Mouse (Mus musculus) cerebellum, adult 9-11 months (tissue): Measurements from ENCODE around the gene Gm21987.

ENCODE experiments used
- DNase-seq: peaks from one replicate; pipeline ENCODE4 v3.0.0; 2022

Gene Gm21987

DNA sequence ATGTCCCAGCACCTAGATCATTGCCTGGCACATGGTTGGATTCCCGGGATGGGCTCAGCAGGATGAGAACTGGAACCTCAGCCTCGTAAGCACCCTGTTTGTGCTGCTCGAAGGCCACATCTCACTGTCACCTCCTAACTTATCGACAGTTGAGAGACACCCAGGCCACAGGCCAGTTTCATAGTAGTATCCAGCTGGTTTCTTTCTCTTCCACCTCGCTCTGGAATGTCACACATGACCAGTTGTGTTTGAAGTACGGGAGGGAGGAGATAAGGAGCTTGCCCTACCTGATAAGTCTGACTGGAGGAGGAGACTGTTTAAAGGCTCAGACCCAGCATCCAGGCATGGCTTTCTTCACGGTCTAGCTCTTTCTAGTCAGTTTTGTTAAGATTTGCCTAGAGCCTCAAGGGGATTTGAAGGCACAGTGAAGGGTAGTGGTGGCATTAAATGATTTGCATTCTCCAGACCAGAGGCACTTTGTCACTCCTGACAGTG lies 3.6 kb downstream of the Gm21987 start:
- no peak for DNase-seq

DNA sequence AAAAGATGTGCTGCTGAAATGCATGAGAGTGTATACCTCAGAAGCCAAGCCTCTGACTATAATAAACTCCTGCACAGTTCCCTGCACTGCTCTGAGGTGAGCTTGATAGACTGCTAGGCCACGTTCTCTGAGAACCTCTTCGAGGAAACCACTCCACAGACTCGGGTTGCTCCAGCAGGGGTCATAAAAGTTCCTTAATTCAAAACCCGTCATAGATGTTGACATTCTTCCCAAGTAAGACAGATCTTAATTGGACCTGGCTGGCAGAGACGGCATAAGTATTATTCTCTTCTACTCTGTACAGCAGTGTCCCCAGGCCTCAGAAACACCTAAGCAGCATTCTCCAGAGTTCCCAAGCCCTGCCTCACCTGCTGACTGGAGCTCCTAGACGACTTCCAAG lies 4.1 kb downstream of the Gm21987 start:
- no peak for DNase-seq

DNA sequence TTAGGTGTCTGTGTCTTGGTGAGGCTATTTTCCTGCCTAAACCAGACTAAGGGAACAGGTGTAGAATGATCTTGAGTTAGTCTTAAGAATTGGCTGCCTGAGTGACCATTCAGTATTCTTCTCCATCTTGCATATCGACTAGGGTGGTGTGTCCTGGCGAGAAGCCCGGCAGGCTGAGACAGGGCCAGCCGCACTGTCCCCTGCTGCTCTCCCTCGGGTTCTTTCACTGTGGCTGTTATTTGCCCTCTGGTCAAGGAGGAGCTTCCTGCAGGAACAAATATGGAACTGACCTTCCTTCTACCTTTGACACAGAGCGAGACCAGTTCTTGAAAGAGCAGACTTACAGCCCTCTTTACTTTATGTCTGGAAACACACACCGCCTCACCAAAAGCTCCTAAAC lies 5.2 kb downstream of the Gm21987 start:
- DNase-seq, result no peak

DNA sequence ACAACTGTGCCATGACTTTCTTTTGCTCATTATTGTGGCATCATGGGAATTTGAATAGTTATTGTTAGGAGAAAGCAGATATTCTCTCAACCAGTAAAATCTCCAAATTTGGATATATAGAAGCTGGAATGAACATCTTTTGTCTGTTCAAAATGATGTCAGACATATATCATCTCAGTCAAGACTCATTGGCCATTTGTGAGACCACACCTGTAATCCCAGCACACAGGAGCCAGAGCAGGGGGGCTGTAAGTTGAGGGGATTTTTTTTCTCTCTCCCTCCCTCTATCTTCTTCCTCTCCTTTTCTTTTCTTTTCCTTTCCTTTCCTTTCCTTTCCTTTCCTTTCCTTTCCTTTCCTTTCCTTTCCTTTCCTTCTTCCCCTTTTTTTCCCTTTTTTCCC lies 6.0 kb downstream of the Gm21987 start:
- no peak for DNase-seq

DNA sequence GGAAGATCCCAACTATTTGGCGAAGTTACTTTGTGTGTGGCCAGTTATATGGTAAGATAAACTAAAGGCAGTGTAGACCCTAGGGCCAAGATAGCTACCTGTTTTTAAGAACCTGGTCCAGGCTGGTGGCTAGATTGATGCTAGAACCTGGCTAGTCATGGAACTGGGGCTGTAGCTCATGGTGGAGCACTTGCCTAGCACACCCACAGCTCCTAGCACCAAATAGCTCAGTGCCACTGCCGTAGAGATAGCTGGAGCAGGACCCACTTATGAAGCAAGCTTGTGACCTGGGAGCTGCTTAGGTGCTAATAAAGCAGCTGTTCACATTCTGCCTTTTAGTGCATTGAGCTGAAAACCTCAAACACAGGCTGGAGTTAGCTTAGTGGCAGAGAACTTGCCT lies 6.8 kb downstream of the Gm21987 start:
- DNase-seq, result no peak

DNA sequence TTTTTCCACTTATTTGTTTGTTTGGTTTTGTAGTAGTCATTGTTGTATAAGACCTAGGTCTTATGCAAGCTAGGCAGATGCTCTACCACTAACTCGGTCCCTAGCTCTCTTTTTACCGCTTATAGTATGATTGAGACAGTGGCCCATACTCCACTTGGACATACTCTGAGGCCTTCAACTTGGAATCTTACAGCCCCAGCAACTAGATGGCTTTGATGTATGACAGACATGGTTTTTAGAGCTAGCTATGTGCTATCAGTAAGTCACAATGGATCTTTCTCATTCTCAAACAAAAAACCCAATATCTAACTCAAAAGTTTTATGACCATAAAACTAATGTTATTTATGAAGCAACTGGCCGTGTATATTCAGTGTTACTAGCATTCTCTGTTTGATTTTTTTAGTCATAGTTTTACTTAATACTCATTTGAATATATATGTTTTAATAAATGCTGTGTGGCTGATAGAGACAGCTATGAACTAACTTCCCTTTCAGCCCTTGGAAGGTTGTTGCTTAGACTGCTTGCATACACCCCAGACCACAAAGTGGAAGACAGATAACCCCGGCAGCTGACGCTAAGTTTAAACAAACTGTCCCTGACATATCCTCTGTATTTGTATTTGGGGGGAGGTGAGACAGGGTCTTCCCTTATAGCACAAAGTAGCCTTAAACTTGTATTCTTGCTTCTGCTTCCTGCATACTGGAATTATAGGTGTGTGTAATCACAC lies 7.5 kb downstream of the Gm21987 start:
- no peak for DNase-seq

DNA sequence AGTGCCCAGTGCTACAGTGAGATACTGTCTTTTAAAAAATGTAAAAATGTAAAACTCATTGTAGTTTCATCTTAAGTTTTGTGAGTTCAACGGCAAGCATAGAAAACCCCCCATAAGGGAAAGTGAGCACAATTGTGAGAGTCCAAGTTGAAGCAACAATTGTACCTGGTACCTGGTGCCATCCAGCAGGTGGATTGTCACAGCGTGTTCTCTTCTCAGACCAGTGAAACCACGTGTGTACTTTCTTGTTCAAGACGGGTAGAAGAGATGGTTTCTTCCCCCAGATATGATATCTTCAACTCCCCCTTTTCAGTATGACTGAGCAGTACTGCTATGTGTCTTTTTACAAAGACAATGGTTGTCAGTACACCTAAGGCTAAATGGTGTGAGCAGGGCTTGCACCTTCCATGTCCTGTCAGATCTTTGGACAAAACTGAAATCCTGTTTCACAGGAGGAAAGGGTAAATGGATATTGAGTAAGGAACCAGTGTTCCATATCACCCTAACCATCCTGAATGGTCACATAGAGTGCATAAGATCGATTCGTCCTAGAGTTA lies 11.5 kb downstream of the Gm21987 start:
- DNase-seq, result no peak

DNA sequence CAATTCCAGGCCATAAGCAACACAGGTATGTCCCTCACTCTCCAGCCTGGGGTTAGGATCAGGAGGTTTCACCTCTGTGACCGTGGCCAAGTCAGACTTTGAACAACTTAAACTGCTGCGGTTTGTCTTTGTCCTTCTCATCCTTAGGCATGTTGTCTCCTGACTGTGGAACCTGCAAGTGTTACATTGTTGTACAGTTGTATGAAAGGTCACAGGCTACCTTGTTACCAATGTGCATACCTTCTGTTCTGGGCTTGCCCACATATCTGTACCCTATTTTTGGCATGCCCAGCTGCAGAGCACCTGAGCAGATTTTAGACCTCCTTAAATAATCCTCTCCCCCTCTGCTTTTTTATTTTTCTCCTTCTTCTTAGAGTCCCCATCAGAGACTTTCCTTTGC lies 12.4 kb downstream of the Gm21987 start:
- no peak for DNase-seq

DNA sequence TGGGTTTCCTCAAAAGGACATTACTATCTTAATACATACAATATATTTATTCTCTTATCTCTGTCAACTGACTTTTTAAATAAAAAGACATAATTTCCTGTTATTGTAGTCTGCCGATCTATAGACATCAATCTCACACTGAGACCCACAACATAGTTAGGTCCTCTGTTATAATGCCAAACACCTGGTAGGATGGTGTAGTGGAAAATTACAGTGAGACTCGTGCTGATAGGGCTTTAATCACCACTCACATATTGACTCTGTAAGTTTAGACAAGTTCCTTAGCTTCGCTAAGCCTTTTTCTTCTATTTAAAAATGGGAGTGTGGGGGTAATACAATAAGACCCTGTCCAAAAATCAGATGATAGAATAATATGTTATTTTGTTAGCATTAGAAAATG lies 13.0 kb downstream of the Gm21987 start:
- DNase-seq, result no peak

DNA sequence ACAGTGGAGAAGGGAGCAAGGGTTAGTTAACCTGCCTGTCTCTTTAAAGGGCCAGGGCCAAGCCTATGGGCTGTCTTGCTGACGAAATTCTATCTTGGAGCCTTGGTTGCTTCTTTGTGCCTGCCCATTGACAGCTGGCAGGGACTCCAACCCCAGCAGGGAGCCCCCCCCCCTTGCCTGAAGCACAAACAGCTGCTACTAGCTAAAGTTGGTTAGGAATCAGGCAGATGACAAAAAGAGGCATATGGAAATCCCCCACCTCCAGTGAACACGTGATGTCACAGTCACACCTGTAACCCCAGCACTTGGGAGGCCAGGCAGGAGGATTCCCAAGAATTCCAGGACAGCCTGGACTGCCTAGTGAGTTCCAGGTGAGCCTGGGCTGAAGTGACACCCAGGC lies 13.5 kb downstream of the Gm21987 start:
- no peak for DNase-seq

DNA sequence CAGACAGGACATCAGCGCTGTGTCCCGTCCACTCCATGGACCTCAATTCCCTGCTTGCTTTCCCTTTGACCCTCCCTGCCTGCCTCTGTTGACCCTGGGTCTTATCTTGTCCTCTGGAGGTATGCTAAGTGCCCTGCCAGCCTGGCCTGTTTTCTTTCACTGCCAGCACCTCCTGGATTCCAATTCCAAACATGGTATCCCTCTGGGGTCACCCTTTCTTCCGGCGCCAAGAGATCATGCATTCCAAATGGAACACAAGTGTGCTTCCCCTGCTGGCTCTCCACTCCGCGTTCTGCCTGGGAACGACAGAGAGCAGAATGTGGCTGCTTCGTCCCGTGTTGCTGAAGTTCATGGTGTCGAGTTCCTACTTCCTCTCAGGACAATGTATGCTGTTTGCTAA lies 15.1 kb downstream of the Gm21987 start, which contains the start of gene Popdc2:
Popdc2 (plus strand) TSS at position 277 of the 400 bp plus-strand sequence.
- no peak for DNase-seq

DNA sequence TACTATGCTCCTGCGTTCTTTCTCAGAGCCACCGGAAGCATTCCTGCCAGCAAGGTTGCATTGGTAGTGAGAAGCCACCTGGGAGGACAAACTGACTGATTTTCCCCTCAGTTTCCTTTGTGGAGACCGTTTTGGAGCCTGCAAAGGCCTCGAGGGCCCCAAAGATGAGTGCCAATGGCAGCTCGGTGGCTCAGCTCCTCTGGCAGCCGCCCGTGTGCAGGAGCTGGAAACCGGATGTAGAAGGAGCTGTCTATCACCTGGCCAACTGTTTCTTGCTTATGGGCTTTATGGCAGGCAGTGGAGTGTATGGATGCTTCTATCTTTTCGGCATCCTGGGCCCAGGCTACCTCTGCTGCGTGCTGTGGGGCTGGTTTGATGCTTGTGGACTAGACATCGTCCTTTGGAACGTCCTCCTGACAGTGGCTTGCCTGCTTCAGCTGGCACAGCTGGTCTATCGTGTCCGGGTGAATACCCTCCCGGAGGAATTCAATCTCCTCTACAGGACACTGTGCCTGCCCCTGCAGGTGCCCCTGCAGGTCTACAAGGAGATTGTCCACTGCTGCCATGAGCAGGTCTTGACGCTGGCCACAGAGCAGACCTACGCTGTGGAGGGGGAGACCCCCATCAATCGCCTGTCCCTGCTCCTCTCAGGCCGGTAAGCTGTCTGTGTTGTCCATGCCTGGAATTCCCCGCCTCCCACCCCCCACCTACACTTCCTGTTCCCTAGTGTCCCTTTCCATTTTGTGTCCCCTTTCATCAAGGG lies 15.8 kb downstream of the Gm21987 start:
- DNase-seq, result no peak

DNA sequence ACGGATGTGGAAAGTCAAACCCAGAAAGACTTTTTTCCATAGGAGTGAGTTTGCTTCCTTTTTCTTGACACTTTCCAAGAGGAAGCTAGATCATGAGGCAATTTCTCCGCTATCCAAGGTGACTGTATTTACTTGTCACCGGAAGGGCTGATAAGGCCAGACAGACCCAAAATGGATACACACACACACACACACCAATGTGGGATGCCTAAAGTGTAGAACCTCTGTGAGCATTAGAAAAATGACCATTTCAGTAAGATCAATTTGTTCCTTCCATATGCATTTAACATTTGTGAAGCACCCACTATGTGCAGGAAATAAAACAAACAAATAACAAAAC lies 16.4 kb downstream of the Gm21987 start:
- no peak for DNase-seq

DNA sequence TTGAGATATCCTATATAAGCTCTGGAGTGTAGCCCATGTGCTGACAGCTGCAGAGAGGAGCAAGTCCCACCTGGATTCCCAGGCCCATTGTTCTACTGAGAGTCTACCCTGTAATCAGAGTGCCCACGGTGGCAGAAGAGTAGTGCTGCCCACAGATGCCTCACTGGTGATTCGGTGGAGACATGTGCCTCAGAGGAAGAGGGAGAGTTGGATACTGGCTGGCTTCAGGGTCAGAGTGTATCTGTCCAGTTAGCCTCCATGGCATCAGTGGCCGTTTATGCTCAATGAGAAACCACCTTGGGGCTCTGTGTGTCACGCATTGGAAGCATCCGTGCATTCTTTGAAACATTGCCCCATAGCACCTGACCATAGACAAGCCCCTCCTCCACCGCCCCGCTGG lies 16.8 kb downstream of the Gm21987 start:
- DNase-seq, result no peak

DNA sequence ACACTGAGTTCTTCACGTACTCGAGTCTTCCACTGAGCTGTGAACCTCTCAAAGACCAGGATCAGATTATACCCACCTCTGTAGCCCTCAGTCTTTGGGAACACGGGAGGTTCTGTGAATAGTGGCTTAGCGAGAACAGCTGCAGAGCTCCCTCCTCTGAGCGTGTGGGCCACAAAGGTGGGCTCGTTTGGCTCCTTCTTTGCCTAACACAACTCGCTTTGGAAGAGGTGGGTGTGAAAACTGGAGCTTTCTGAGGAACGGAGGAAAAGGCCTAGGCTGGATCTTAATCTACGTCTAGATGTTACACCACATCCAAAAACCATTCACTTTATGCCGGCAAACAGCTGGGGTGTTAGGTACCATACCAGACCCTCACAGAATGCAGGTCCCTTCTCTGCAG lies 18.6 kb downstream of the Gm21987 start:
- DNase-seq, result no peak

DNA sequence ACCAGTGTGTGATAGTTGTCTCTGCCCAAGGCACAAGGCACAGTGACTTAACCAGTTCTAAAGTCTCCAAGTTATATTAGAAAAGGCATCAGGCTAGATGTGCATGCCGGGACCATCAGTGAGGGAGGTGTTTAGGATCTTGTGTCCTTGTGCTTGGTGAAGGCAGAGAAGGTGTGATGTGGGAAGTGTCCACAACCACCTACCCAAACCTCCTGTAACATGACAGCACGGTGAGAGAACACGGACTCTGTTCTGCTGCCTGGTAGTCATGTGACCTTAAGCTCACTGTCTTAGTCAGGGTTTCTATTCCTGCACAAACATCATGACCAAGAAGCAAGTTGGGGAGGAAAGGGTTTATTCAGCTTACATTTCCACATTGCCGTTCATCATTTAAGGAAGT lies 19.4 kb downstream of the Gm21987 start:
- no peak for DNase-seq

DNA sequence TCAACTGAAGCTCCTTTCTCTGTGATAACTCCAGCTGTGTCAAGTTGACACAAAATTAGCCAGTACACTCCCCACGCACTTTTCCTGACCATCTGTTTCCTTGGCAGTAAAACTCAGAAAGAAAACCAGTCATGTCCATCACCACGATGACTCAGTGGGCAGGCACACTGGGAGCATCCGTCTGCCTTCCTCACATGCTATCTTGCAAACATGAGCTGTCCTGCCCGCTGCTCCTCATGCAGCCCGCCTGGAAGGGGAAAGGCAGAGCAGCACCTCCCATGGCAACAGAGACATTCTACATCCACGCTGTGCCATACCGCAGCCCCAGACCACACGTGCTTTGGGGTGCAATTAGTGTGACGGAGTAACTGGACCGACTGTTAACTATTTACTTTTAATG lies 21.5 kb downstream of the Gm21987 start:
- DNase-seq, result peak; percentile 47

DNA sequence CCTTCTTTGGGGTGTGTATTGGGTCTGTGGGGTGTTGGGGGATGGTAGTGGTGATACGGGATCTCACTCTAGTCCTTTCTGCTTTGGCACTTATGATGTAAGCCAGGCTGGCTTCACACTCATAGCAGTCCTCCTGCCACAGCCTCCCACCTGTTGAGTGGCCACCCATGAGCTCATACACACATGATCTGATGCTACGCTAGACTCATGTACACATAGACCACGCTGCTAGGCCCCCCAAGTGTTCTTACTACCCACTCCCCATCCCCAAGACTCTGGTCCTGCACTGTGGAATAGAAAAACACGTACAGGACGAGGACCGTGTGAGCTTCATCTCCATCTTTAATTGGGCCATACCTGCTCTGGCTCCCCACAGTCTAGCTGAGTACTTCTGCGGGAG lies 22.2 kb downstream of the Gm21987 start:
- no peak for DNase-seq

DNA sequence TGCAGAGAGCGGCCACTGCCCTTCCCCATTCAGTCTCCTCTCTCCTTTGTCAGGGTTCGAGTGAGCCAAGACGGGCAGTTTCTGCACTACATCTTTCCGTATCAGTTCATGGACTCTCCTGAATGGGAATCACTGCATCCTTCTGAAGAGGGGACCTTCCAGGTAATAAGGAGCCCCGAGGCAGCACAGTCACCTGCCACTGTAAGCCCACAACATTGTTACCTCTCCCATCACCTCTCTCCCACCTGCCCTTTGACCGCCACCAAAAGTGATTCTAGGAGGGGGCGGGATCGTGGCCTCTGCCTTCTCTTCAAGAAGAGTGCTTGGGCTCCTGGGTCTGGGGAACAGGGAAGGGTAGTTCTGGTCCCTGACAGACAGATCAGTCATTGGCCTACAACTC lies 22.6 kb downstream of the Gm21987 start:
- DNase-seq, result no peak

DNA sequence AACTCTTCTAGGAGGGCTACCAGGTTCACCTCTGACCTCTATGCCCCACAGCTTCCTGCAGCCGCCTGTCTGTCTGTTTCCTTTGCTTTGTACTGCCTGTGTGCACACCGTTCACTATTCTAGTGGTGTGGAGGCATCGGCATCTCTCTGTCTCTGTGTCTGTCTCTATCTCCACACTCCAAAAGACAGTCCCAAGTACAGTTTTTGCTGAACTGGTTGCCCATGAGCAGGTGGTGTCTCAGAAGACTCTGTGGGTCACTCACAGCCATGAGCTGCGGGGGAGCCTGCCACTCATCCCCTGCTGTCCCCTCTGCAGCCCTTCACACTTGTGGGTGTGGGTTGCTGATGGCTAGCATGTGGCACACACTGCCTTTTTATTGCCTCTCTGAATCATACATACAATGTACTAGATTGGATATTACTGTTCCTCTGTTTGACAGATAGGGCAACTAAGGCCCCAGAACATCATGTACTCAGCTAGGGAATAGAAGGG lies 23.2 kb downstream of the Gm21987 start:
- no peak for DNase-seq

DNA sequence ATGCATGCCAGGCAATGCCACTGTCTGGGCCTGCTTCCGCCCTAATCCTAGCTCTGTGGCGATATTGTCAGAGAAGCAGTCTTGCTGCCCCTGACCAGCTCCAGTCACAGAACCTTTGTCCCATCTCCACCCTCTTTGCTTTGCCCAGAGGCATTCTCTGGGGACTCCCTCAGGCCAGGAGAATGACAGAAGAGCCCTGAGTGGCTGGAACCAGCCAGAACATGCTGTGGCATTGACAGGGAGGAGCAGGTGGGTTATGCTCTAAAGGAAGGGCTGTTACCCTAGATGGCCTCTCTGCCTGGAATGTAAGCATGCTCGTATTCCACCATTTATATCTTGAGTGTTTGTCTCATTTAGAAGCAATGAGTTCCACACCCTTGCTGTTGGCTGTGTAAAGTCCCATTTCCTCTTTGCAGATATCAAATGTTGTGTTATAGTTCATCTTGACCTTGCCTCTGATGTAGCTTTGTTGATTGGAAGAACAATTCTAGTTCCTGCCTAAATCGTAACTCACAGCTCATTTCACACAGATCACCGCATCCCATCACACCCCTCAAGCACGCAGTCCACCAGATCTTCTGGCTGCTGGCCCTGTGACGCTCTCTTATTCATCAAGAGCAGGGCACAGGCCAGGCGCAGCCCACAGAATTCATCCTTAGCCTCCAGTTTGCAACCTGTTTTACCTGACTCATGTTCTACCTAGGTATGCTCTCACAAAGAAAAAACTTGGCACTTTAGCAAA lies 24.0 kb downstream of the Gm21987 start:
- no peak for DNase-seq

DNA sequence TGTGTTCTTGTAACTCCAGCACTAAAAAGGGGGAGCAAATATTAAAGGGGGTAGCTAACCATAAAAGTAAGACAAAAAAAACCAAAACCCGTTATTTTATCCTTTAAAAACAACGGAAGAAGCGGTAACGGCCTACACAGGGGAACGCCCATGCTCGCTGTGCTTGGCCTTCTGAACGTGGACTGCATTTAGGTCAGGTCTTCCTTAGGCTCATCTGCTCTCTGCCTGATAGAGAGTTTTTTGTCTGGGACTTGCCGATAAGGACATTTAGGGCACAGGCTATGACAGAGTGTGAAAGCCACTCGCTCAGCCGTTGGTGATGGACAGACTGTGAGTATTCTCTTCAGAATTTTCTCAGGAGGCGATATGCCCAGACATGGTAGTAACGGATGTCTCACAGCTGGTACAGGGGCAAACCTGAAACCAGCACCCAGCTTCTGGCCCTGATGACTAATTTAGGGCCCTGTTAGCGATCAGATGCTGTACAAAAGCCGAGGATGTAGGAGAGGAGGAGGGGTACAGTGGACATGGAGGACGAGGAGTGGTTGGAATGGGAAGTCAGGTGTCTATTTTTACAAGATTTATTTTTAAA lies 25.0 kb downstream of the Gm21987 start:
- DNase-seq, result no peak

DNA sequence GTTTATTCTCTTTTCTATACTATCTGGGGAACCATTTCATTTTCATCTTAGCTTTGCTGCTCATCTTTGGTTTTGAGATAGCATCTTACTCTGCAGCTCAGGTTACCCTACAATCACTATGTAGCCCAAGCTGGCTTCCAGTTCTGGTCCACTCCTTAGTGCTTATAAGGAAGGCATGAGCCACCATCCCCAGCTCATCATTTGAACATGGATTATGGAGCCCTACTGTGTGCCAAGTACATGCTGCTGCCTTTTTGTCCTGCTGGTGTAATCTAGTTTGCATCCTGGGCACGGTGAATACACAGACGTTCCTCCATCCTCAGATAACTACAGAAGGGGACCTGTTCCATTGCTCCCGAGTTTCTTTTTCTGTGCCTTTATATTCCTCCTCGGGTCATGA lies 26.0 kb downstream of the Gm21987 start:
- no peak for DNase-seq
